Mouse (Mus musculus): ENCODE measurements at regions not wholly inside any gene's neighbourhood (a gene's known extent, or its start where the extent isn't known, plus 50 kb on each side); places are given as distances from the start of the nearest gene placed in this dataset.

- no peak for DNase-seq (ENCODE audit: extremely low spot score in 1 of 2, low spot score in 2 of 2)
- intact Hi-C loops (cut with DNase I), result no loop called here
- no peak for TF ChIP-seq CTCF (IDR thresholded peaks at IDR 0.05)
- Histone ChIP-seq H3K4me3 (no peak overlapping the region), H3K27ac (no peak overlapping the region)
Observed at GRCm38 (mm10) chr4:55624779-55625178, 92.5 kb upstream of the Klf4 start.

- H3K4me3 ChIP-seq, result no peak overlapping the region
- no peak overlapping the region for H3K27ac ChIP-seq
- no peak for DNase-seq (ENCODE audit: extremely low spot score in 1 of 2, low spot score in 2 of 2)
- intact Hi-C loops (cut with DNase I), result no loop called here
- no peak for TF ChIP-seq CTCF (IDR thresholded peaks at IDR 0.05)
Observed at GRCm38 (mm10) chr4:55623151-55623760, 91.0 kb upstream of the Klf4 start.

- H3K4me3 ChIP-seq, result no peak overlapping the region
- intact Hi-C loops (cut with DNase I), result no loop called here
- H3K27ac ChIP-seq, result no peak overlapping the region
- no peak for TF ChIP-seq CTCF (IDR thresholded peaks at IDR 0.05)
- no peak for DNase-seq (ENCODE audit: extremely low spot score in 1 of 2, low spot score in 2 of 2)
Observed at GRCm38 (mm10) chr4:55622651-55623050, 90.4 kb upstream of the Klf4 start.

- Histone ChIP-seq H3K27ac (no peak overlapping the region), H3K4me3 (no peak overlapping the region)
- intact Hi-C loops (cut with DNase I), result no loop called here
- no peak for DNase-seq (ENCODE audit: extremely low spot score in 1 of 2, low spot score in 2 of 2)
- no peak for TF ChIP-seq CTCF (IDR thresholded peaks at IDR 0.05)
Observed at GRCm38 (mm10) chr4:55619891-55620290, 87.6 kb upstream of the Klf4 start.

- intact Hi-C loops (cut with DNase I), result no loop called here
- H3K4me3 ChIP-seq, result no peak overlapping the region
- no peak overlapping the region for H3K27ac ChIP-seq
- no peak for DNase-seq (ENCODE audit: extremely low spot score in 1 of 2, low spot score in 2 of 2)
- TF ChIP-seq CTCF (IDR thresholded peaks at IDR 0.05), result no peak
Observed at GRCm38 (mm10) chr4:55615808-55616207, 83.5 kb upstream of the Klf4 start.

GRCm38 (mm10) chr4:55613523-55613922, 81.3 kb upstream of the Klf4 start:
- intact Hi-C loops (cut with DNase I), result no loop called here
- H3K4me3 ChIP-seq, result no peak overlapping the region
- no peak overlapping the region for H3K27ac ChIP-seq
- no peak for DNase-seq (ENCODE audit: extremely low spot score in 1 of 2, low spot score in 2 of 2)
- no peak for TF ChIP-seq CTCF (IDR thresholded peaks at IDR 0.05)

GRCm38 (mm10) chr4:55610998-55611397, 78.7 kb upstream of the Klf4 start:
- no peak for TF ChIP-seq CTCF (IDR thresholded peaks at IDR 0.05)
- no peak overlapping the region for H3K27ac ChIP-seq
- no peak for DNase-seq (ENCODE audit: extremely low spot score in 1 of 2, low spot score in 2 of 2)
- intact Hi-C loops (cut with DNase I), result no loop called here
- H3K4me3 ChIP-seq, result no peak overlapping the region

GRCm38 (mm10) chr4:55609214-55609613, 76.9 kb upstream of the Klf4 start:
- no peak overlapping the region for H3K27ac ChIP-seq

GRCm38 (mm10) chr4:55605541-55605940, 73.3 kb upstream of the Klf4 start:
- no peak overlapping the region for H3K4me3 ChIP-seq
- intact Hi-C loops (cut with DNase I), result no loop called here
- H3K27ac ChIP-seq, result no peak overlapping the region
- DNase-seq (ENCODE audit: extremely low spot score in 1 of 2, low spot score in 2 of 2), result no peak
- no peak for TF ChIP-seq CTCF (IDR thresholded peaks at IDR 0.05)

More at GRCm38 (mm10) chr4:55609214-55609613, 76.9 kb upstream of the Klf4 start:
- DNase-seq (ENCODE audit: extremely low spot score in 1 of 2, low spot score in 2 of 2), result no peak
- no peak for TF ChIP-seq CTCF (IDR thresholded peaks at IDR 0.05)
- H3K4me3 ChIP-seq, result no peak overlapping the region
- intact Hi-C loops (cut with DNase I), result no loop called here

GRCm38 (mm10) chr4:55604915-55605314, 72.6 kb upstream of the Klf4 start:
- TF ChIP-seq CTCF (IDR thresholded peaks at IDR 0.05), result no peak
- DNase-seq (ENCODE audit: extremely low spot score in 1 of 2, low spot score in 2 of 2), result no peak
- H3K27ac ChIP-seq, result no peak overlapping the region
- intact Hi-C loops (cut with DNase I), result no loop called here
- no peak overlapping the region for H3K4me3 ChIP-seq

GRCm38 (mm10) chr4:55603821-55604435, 71.7 kb upstream of the Klf4 start:
- intact Hi-C loops (cut with DNase I), result no loop called here
- Histone ChIP-seq H3K4me3 (no peak overlapping the region), H3K27ac (no peak overlapping the region)
- TF ChIP-seq CTCF (IDR thresholded peaks at IDR 0.05), result no peak
- DNase-seq (ENCODE audit: extremely low spot score in 1 of 2, low spot score in 2 of 2), result no peak

- no peak overlapping the region for H3K4me3 ChIP-seq
- TF ChIP-seq CTCF (IDR thresholded peaks at IDR 0.05), result no peak
- intact Hi-C loops (cut with DNase I), result no loop called here
- H3K27ac ChIP-seq, result no peak overlapping the region
- peak; percentile 11 to 47 for DNase-seq (ENCODE audit: extremely low spot score in 1 of 2, low spot score in 2 of 2)
Observed at GRCm38 (mm10) chr4:55595203-55595602, 62.9 kb upstream of the Klf4 start.

- H3K27ac ChIP-seq, result no peak overlapping the region
- TF ChIP-seq CTCF (IDR thresholded peaks at IDR 0.05), result no peak
- no peak overlapping the region for H3K4me3 ChIP-seq
- no peak for DNase-seq (ENCODE audit: extremely low spot score in 1 of 2, low spot score in 2 of 2)
- intact Hi-C loops (cut with DNase I), result no loop called here
Observed at GRCm38 (mm10) chr4:55594699-55595098, 62.4 kb upstream of the Klf4 start.
